Mouse (Mus musculus) ES-E14 (cell line): Measurements from ENCODE around the gene Gm8947.

Experiments
- CHD2 ChIP-seq: IDR thresholded peaks from 2 replicates; pipeline ENCODE4 v1.6.1; 2014; ENCODE audit warnings: mild to moderate bottlenecking, low read depth, low read length, inconsistent platforms
- HCFC1 ChIP-seq: IDR thresholded peaks from 2 replicates; pipeline ENCODE4 v1.6.1; 2012; ENCODE audit warnings: low read length, inconsistent platforms, borderline replicate concordance; ENCODE audit not compliant: insufficient read depth
- MAFK ChIP-seq: IDR thresholded peaks from 2 replicates; pipeline ENCODE4 v1.6.1; 2014; ENCODE audit warnings: mild to moderate bottlenecking, low read depth, low read length, inconsistent platforms; ENCODE audit not compliant: insufficient read depth
- ZC3H11A ChIP-seq: IDR thresholded peaks from 2 replicates; pipeline ENCODE4 v1.6.1; 2012; ENCODE audit warnings: low read depth, mild to moderate bottlenecking, inconsistent platforms, low read length, borderline replicate concordance
- ZNF384 ChIP-seq: IDR thresholded peaks from 2 replicates; pipeline ENCODE4 v1.6.1; 2012; ENCODE audit warnings: low read depth, low read length, inconsistent platforms

DNA sequence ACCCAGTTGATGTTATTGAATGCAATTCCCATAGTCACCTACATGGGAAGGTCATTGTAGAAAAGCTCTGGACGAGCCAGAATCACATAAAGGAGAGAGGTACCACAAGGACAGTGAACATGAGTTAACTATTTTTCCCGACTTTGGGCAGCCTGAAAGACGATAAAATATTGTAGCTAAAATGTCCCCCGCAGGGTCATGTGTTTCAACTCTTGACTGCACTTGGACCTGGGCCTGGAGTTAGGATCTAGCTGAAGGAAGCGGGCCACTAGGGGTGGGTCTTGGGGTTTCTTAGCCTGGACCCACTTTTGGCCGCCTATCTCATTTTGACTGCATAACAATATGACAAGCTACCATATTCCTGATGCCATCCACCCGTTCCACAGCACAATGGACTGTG is 42.0 kb upstream of the Gm8947 start:
- no peak for TF ChIP-seq CHD2
- TF ChIP-seq ZC3H11A = no peak
- no peak for TF ChIP-seq ZNF384
- TF ChIP-seq MAFK = no peak
- no peak for TF ChIP-seq HCFC1
